Comparison of ENCODE assay signal across 8 mouse cellular contexts in the genomic region with DNA sequence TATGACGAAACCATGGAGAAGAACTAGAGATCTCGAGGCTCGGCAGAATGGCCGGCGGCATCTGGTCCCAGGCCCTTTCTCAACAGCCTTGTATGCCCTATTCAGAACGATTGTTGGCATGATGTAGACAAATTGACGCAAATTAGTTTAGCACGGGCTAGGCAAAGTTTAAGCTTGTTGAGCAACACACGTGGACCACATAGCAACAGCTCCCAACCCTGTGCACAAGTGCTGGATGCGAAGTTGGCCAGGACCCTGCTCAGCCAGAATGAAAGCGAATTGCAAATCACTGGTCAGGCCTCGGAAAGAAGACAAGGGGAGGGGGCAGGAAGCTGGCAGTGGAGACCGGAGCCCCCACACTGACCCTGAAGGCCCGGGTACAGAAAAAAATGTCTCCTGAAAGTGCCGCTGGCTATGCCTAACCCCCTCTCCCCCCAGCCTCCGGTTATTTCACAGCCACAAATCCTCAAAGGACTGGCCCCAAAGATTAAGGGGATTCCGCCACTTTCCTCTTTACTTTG. TPM values are rescaled to one million over a fixed set of nuclear protein-coding genes. Genes with fewer than 3 reads are reported as not detected.
A peak's percentile ranks its signal among the peaks of the same experiment; 100 is the strongest.
DNase-seq lines count a peak whose midpoint lies in the region; ATAC-seq and TF ChIP-seq lines count a peak whose summit lies in the region.

No protein-coding gene starts in this region.

- H3K4me2 ChIP-seq in heart, embryonic 16.5 days (ENCODE audit: low read depth, low read length) = peak overlapping the region; percentile 71
- peak overlapping the region; percentile 60 for H3K4me2 ChIP-seq in liver, embryonic 15.5 days
- peak overlapping the region; percentile 46 for H3K4me2 ChIP-seq in neural tube, embryonic 15.5 days

- no peak for TF ChIP-seq POLR2A in cerebellum, adult 2 months (IDR thresholded peaks at IDR 0.05; ENCODE audit: borderline replicate concordance, insufficient read depth, low read length)

- H3K36me3 ChIP-seq in E14TG2a.4 (ENCODE audit: insufficient read depth, low read length) = peaks cover 17% of the 10 kb centered on the region
- no peaks in the 10 kb centered on the region for H3K36me3 ChIP-seq in heart, embryonic 16.5 days (ENCODE audit: control insufficient read depth, insufficient read depth)
- H3K36me3 ChIP-seq in liver, embryonic 15.5 days (replicated peaks) = no peaks in the 10 kb centered on the region
- no peaks in the 10 kb centered on the region for H3K36me3 ChIP-seq in neural tube, embryonic 15.5 days

- H3K9me3 ChIP-seq in E14TG2a.4 (ENCODE audit: low read length) = peaks cover 34% of the 10 kb centered on the region
- H3K9me3 ChIP-seq in heart, embryonic 16.5 days (replicated peaks; ENCODE audit: control insufficient read depth, low read length) = no peaks in the 10 kb centered on the region
- no peaks in the 10 kb centered on the region for H3K9me3 ChIP-seq in liver, embryonic 15.5 days (replicated peaks)
- H3K9me3 ChIP-seq in neural tube, embryonic 15.5 days (replicated peaks) = no peaks in the 10 kb centered on the region

- H3K27me3 ChIP-seq in E14TG2a.4 (ENCODE audit: insufficient read depth, low read length) = no peaks in the 10 kb centered on the region
- no peaks in the 10 kb centered on the region for H3K27me3 ChIP-seq in heart, embryonic 16.5 days (ENCODE audit: control insufficient read depth, insufficient read depth, low read length)
- H3K27me3 ChIP-seq in liver, embryonic 15.5 days = peaks cover 6% of the 10 kb centered on the region
- H3K27me3 ChIP-seq in neural tube, embryonic 15.5 days (replicated peaks) = peaks cover 11% of the 10 kb centered on the region; the same call in 1 of the 2 replicates
- H3K27me3 ChIP-seq in cerebellum, adult 2 months (ENCODE audit: control insufficient read depth, insufficient read depth, low read length) = no peaks in the 10 kb centered on the region

- WGBS in heart, embryonic 16.5 days = 39% methylated on average over 17 of the region's 17 CpGs
- WGBS in liver, embryonic 15.5 days (ENCODE audit: insufficient replicate concordance) = 30% methylated on average over 17 of the region's 17 CpGs
- 5% methylated on average over 17 of the region's 17 CpGs for WGBS in neural tube, embryonic 15.5 days
- 46% methylated on average over 17 of the region's 17 CpGs for WGBS in cerebellum, adult 2 months

- no peak for ATAC-seq in heart, embryonic 16.5 days (replicated peaks; ENCODE audit: extremely low read depth, insufficient read depth, low FRiP score)
- ATAC-seq in liver, embryonic 15.5 days (ENCODE audit: insufficient read depth) = no peak
- ATAC-seq in neural tube, embryonic 15.5 days (ENCODE audit: low FRiP score) = peak; percentile 81
- no peak for ATAC-seq in megakaryocyte, adult 5-6 weeks (ENCODE audit: poor library complexity, severe bottlenecking)

- TF ChIP-seq CTCF in E14TG2a.4 (conservative IDR thresholded peaks at IDR 0.05; ENCODE audit: low read length) = no peak
- no peak for TF ChIP-seq CTCF in cerebellum, adult 2 months (IDR thresholded peaks at IDR 0.05; ENCODE audit: borderline replicate concordance, insufficient read depth, low read depth, low read length)

- H3K4me3 ChIP-seq in E14TG2a.4 (replicated peaks; ENCODE audit: low read length) = peak overlapping the region; percentile 62
- H3K4me3 ChIP-seq in heart, embryonic 16.5 days (ENCODE audit: low read length) = peak overlapping the region; percentile 40
- peak overlapping the region; percentile 34 for H3K4me3 ChIP-seq in liver, embryonic 15.5 days (replicated peaks)
- 0 out of 2 replicates have a peak overlapping the region, but pooled peaks have one; percentile 0 for H3K4me3 ChIP-seq in neural tube, embryonic 15.5 days (replicated peaks)
- H3K4me3 ChIP-seq in cerebellum, adult 2 months (replicated peaks; ENCODE audit: insufficient read depth, low read depth, low read length) = no peak overlapping the region

- peak overlapping the region; percentile 61 for H3K27ac ChIP-seq in heart, embryonic 16.5 days (ENCODE audit: low read length)
- no peak overlapping the region for H3K27ac ChIP-seq in liver, embryonic 15.5 days (replicated peaks)
- H3K27ac ChIP-seq in neural tube, embryonic 15.5 days (replicated peaks) = 0 out of 2 replicates have a peak overlapping the region, but pooled peaks have one; percentile 11
- no peak overlapping the region for H3K27ac ChIP-seq in cerebellum, adult 2 months (ENCODE audit: insufficient read depth, low read length)

- peaks cover 34% of the 10 kb centered on the region for H3K4me1 ChIP-seq in E14TG2a.4 (replicated peaks; ENCODE audit: low read depth, low read length)
- H3K4me1 ChIP-seq in heart, embryonic 16.5 days (ENCODE audit: control insufficient read depth, insufficient read depth, low read length) = peaks cover 7% of the 10 kb centered on the region
- H3K4me1 ChIP-seq in liver, embryonic 15.5 days (replicated peaks) = peaks cover 11% of the 10 kb centered on the region; the same call in 1 of the 2 replicates
- peaks cover 12% of the 10 kb centered on the region for H3K4me1 ChIP-seq in neural tube, embryonic 15.5 days
- H3K4me1 ChIP-seq in cerebellum, adult 2 months (ENCODE audit: control insufficient read depth, insufficient read depth, low read length) = no peaks in the 10 kb centered on the region

- peak overlapping the region; percentile 63 for H3K9ac ChIP-seq in heart, embryonic 16.5 days (ENCODE audit: low read length)
- no peak overlapping the region for H3K9ac ChIP-seq in liver, embryonic 15.5 days
- 0 out of 2 replicates have a peak overlapping the region, but pooled peaks have one; percentile 2 for H3K9ac ChIP-seq in neural tube, embryonic 15.5 days (replicated peaks)

- DNase-seq in embryo, embryonic 9.5 days (ENCODE audit: extremely low spot score) = peak; percentile 71
- no peak for DNase-seq in urinary bladder, adult 18-20 months (ENCODE audit: low spot score in 2 of 2)
- no peak for DNase-seq in cerebellum, adult 2 months

RNA-seq across cellular contexts. Expression of gene Fhl4, which starts 58.0 kb away (rescaled TPM):
- polyA plus RNA-seq in heart, embryonic 16.5 days (2015; fragmentation: Nextera tagmentation; extraction: Ambion mirVana) = 1.3 and 1.5 TPM in 2 replicates
- polyA plus RNA-seq in liver, embryonic 15.5 days (2015; fragmentation: Nextera tagmentation; extraction: Ambion mirVana) = 0.22 and 0.39 TPM in 2 replicates
- polyA plus RNA-seq in neural tube, embryonic 15.5 days (2015; fragmentation: Nextera tagmentation; extraction: Ambion mirVana) = 1.6 and 2.2 TPM in 2 replicates
- 0.82 and 0.87 TPM in 2 replicates for polyA plus RNA-seq in cerebellum, adult 2 months (2012; rRNA removed)
- 0.09 TPM in 1 of 2 replicates, not detected in the other for total RNA-seq in megakaryocyte, adult 5-6 weeks (2015)
- total RNA-seq in megakaryocyte, adult 5-6 weeks (2017) = 0.57 TPM in 1 of 2 replicates, not detected in the other

RNA-seq across cellular contexts. Expression of gene Tmem263, which starts 58.2 kb away (rescaled TPM):
- polyA plus RNA-seq in heart, embryonic 16.5 days (2015; fragmentation: Nextera tagmentation; extraction: Ambion mirVana) = 47.6 and 55.1 TPM in 2 replicates
- polyA plus RNA-seq in liver, embryonic 15.5 days (2015; fragmentation: Nextera tagmentation; extraction: Ambion mirVana) = 16.2 and 16.8 TPM in 2 replicates
- 52.9 and 59.0 TPM in 2 replicates for polyA plus RNA-seq in neural tube, embryonic 15.5 days (2015; fragmentation: Nextera tagmentation; extraction: Ambion mirVana)
- 14.0 and 14.2 TPM in 2 replicates for polyA plus RNA-seq in cerebellum, adult 2 months (2012; rRNA removed)
- total RNA-seq in megakaryocyte, adult 5-6 weeks (2015) = 11.8 and 14.0 TPM in 2 replicates
- 13.0 and 14.5 TPM in 2 replicates for total RNA-seq in megakaryocyte, adult 5-6 weeks (2017)

Comparison
In these comparisons a context has a peak if more than half of its experiments do, and no peak if none do; other contexts are left out.
1. H3K27ac ChIP-seq: peak in heart, embryonic 16.5 days (single experiment) and neural tube, embryonic 15.5 days (single experiment); none in liver, embryonic 15.5 days (single experiment) and cerebellum, adult 2 months (single experiment).
2. Peak in every context shown above with its lines, with median percentiles within 50 percentile points of each other: H3K4me2 ChIP-seq.